Mouse (Mus musculus): ENCODE results near the gene Thsd7a.

The Thsd7a gene

GRCm38 (mm10) chr6:12649633-12650032, 99.6 kb downstream of the Thsd7a start:
- no peak for DNase-seq

GRCm38 (mm10) chr6:12628637-12629246, 120.5 kb downstream of the Thsd7a start:
- DNase-seq: no peak

GRCm38 (mm10) chr6:12606638-12607246, 142.5 kb downstream of the Thsd7a start:
- no peak for DNase-seq

- DNase-seq: no peak
These were observed 146.3 kb downstream of the Thsd7a start for GRCm38 (mm10) chr6:12602927-12603326.

GRCm38 (mm10) chr6:12602161-12602560, 147.0 kb downstream of the Thsd7a start:
- DNase-seq: no peak

- no peak for DNase-seq
These were observed 164.8 kb downstream of the Thsd7a start for GRCm38 (mm10) chr6:12584456-12584855.

GRCm38 (mm10) chr6:12581143-12581542, 168.1 kb downstream of the Thsd7a start:
- DNase-seq: no peak

GRCm38 (mm10) chr6:12575619-12576216, 173.5 kb downstream of the Thsd7a start:
- DNase-seq: no peak

- DNase-seq: no peak
These were observed 177.0 kb downstream of the Thsd7a start for GRCm38 (mm10) chr6:12572202-12572601.

GRCm38 (mm10) chr6:12565136-12565535, 184.1 kb downstream of the Thsd7a start:
- DNase-seq: no peak

- DNase-seq: no peak
These were observed 186.9 kb downstream of the Thsd7a start for GRCm38 (mm10) chr6:12562336-12562735.

- DNase-seq: no peak
These were observed 188.7 kb downstream of the Thsd7a start for GRCm38 (mm10) chr6:12560500-12560899.

- no peak for DNase-seq
These were observed 193.8 kb downstream of the Thsd7a start for GRCm38 (mm10) chr6:12555114-12556099.

GRCm38 (mm10) chr6:12551176-12551575, 198.0 kb downstream of the Thsd7a start:
- no peak for DNase-seq

- no peak for DNase-seq
These were observed 199.1 kb downstream of the Thsd7a start for GRCm38 (mm10) chr6:12550054-12550655.

GRCm38 (mm10) chr6:12544096-12544495, 205.1 kb downstream of the Thsd7a start:
- DNase-seq: no peak

- no peak for DNase-seq
These were observed 206.7 kb downstream of the Thsd7a start for GRCm38 (mm10) chr6:12542496-12542895.

GRCm38 (mm10) chr6:12519121-12519520, 230.1 kb downstream of the Thsd7a start:
- DNase-seq: no peak

- no peak for DNase-seq
These were observed 230.8 kb downstream of the Thsd7a start for GRCm38 (mm10) chr6:12518283-12518903.

- DNase-seq: no peak
These were observed 231.5 kb downstream of the Thsd7a start for GRCm38 (mm10) chr6:12517726-12518125.

GRCm38 (mm10) chr6:12506877-12507276, 242.3 kb downstream of the Thsd7a start:
- peak; percentile 8 for DNase-seq

GRCm38 (mm10) chr6:12503867-12504266, 245.3 kb downstream of the Thsd7a start:
- no peak for DNase-seq
